Mouse (Mus musculus): ENCODE measurements around the gene Siah1a.

Siah1a gene

DNA sequence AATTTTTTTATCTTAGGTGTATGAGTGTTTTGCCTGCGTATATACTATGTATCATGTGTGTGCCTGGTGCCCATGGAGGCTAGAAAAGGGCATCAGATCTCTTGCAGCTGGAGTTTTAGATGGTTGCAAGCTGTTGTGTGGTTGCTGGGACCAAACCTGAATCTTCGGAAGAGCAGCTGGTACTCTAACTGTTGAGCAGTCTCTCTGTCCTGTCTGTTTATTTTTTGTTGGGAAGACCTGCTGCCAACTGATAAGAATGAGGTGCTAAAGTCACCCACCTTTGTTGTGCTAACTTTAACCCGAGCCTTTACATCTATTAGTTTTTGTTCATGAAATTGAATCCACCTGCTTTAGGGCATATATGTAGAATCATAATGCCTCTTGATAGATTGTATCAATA lies 43.3 kb downstream of the Siah1a start:
- no peak for DNase-seq (ENCODE audit: low spot score)

DNA sequence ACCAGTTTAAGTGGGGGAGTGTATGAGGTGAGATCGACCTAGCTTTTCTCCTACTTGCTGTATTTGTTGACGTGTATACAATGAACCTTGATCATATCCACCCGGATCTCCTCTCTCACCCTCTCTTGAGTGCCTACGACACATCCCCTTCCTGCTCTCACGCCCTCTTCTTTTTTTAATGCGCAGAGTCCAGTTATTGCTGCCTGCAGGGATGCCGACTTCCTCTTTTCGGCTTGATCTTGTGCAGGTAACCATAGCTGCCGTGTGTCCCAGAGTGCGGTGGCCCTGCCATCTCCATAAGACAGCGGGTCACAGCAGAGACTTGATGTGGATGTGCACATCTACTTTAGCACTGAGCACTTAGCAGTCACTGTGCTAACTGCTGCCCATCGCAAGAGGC lies 46.3 kb downstream of the Siah1a start:
- DNase-seq (ENCODE audit: low spot score) = no peak

DNA sequence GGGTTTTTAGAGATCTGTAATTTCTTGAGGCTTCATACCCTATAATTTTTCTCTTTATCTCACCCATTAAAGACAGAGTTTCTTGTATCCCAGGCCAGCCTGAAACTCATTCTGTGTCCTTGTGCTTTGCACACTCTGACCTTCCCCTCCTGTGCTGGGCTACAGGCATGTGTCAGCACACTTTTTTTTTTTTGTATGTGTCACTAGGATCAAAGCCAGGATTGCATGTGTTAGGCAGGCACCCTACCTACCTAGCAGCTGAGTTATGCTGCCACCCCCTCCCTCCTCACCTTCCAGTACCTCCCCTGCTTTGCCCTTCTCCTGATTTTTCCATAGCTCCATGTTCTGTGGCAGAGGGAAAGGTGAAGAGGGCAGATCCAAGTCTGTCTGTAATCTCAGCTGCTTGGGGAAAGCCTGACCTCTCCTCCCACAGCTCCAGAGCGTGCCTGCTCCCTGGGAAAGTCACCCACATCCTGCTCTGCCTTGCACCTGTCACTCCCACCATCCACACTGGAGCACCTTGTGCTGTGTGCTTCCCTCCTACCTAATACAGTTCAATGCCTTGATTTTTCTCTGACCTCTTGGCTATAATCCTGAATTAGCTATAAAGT lies 46.8 kb downstream of the Siah1a start:
- no peak for DNase-seq (ENCODE audit: low spot score)

DNA sequence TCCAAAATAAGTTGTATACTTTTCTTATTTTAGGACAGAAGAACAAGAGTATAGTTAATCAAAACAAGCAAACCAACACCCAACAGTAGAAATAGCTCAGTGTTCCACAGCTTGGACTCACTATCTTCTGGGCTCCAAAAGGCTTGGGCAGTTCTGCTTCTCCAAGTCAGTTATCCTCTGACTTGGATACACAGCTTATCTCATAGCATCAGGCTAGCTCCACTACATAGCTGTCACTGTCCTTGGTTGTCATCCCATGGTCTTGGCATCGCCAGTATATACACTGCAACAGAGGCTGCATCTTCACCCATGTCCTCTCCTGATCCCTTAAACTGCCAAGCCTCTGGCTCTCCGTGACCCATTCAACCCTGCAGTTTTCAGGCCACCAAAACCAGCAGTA lies 50.0 kb downstream of the Siah1a start:
- no peak for DNase-seq (ENCODE audit: low spot score)

DNA sequence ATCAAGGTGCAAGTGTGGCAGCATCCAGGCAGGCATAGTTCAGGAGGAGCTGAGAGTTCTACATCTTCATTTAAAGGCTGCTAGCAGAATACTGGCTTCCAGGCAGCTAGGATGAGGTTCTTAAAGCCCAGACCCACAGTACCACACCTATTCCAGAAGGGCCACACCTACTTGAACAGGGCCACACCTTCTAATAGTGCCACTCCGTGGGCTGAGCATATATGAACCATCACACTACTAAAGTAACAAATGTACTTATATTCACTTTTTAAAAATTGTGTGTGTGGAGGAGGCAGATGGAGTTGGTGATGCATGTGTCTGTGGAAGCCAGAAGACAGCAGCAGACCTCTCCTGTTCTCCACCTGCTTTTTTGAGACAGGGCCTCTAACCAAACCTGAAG lies 51.7 kb downstream of the Siah1a start:
- no peak for DNase-seq (ENCODE audit: low spot score)

DNA sequence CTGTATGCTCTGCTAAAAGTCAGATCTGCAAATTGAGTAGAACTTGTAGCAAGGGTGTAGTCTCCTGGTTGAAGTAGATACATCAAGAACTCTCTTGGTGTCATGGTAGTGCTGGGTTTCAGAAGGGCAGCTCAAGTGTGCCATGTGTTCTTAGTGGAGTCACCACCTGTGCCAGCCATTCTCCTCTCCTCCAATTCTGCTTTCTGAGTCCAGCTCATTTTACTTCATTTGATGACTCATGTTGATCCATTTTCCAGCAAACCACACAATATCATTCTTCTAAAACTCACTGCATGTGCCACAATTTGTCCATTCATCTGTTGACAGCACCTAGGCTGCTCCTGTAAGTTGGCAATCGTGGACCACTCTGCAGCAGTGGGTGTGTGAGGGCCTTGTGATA lies 53.6 kb downstream of the Siah1a start:
- DNase-seq (ENCODE audit: low spot score) = no peak

DNA sequence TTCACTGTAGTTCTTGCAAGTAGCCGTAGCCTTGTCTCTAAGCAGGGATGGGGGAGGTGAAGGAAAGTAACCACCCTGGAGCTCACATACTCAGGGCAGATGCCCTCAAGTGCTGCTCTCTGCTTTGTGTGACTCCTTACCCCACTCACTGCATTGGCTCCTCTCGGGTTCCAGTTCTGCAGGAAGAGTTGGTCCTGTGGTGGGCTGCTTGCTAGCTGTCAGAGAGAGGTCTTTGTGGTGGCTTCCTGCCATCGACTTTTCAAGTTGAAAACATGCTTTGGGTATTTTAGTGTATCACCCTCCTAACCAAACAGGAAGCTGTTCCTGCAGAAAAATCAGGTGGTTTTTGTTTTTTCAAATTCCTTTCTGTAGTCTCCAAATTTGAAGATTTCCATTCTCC lies 59.1 kb downstream of the Siah1a start:
- no peak for DNase-seq (ENCODE audit: low spot score)
